Mouse (Mus musculus) urinary bladder, postnatal 14 days (tissue): ENCODE results near the gene Hist3h2ba.
A peak's percentile ranks its signal among the peaks of the same experiment; 100 is the strongest.

ENCODE experiments used
- DNase-seq: peaks from one replicate; pipeline ENCODE4 v3.0.0; 2021; ENCODE audit warnings: low spot score

The Hist3h2ba gene

DNA sequence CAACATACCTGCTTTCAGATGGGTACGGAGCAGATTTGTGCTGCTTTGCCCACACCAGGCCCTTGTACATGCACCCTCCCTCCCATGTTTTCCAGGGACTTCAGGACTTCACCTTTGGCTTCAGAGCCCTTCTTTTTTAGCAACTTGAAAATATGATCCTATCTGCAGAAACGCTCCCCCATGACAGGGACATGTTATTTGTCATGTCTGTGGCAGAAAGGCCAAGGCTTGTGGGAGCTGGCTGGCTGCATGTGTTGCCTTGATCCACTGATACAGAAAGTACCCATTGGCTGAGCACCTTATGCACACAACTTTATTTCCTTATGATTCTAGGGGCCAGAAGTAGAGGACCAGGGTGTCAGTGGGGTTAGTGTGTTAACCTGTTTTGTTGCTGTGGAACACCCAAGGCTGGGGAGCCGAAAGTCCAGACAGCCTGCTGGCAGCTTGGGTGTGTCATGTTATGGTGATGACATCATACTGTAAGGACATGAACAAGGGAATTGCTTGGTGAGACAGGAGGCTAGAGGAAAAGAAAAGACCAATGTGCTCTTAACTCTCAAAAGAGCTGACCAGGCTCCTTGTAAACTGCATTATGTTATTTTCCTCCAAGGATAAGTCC lies 36.7 kb downstream of the Hist3h2ba start:
- DNase-seq, result no peak

DNA sequence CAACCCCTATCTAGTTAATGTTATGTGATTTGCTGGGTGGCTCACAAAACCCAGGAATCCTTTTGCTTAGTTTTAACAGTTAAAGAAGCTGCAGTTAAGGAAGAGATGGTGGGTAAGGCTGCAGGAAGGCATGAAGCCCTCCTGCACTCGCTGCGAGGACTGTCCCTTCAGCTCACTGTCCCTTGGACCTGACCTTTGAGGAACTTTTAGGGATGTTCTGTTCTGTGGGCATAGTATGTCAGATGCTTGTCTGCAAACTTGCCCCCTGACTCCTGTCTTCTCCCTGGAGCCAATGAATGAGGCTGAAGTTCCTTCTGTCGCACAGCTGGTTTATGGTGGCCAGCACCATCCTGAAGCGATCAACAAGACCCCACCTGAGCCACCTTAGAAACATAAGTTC lies 40.4 kb downstream of the Hist3h2ba start:
- no peak for DNase-seq

DNA sequence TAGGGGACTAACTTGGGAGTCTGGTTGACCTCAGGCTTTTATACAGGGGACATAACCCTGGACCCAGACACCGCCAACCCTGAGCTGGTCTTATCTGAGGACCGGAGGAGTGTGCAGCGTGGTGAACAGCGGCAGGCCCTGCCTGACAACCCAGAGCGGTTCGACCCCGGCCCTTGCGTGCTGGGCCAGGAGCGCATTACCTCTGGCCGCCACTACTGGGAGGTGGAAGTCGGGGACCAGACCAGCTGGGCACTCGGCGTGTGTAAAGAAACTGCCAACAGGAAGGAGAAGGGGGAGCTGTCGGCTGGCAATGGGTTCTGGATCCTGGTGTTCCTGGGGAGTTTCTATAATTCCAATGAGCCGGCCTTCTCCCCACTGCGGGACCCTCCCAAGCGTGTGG lies 41.4 kb downstream of the Hist3h2ba start:
- no peak for DNase-seq

DNA sequence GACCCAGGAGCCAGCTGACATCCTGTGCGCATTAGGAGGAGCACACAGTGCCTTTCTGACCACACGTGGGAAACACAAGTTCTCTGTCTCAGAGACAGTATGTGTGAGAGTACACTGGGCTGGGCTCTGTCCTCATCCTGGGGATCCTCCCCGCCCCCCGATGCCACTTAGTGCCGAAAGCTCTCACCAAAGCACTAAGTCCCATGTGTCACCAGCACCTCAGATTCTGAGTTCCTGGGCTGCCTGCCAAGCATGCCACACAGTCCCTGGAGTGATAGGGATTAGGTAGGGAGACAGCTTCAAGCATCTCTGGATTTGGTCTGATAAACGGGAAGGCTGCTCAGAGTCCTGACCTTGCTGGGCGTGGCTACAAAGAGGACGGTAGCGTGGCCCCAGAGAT lies 42.1 kb downstream of the Hist3h2ba start:
- DNase-seq, result no peak

DNA sequence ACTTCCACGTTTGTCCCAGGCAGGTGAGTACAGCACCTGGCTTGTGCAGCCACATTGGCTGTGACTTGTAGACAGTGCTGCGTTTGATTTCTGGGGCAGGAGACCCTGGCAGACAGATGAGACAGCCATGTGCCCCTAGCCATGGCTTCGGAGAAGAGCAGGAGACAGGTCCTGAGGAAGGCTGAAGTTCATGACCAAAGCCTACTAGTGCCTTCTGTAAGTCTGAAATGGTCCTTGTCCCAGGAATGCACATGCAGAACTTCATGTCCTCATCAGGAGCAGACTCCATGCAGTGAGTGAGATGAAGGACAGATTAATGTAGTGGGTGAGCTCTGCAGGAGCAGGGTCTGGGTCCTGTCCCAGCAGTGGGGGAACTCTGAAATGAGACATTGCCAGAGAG lies 43.2 kb downstream of the Hist3h2ba start:
- no peak for DNase-seq

DNA sequence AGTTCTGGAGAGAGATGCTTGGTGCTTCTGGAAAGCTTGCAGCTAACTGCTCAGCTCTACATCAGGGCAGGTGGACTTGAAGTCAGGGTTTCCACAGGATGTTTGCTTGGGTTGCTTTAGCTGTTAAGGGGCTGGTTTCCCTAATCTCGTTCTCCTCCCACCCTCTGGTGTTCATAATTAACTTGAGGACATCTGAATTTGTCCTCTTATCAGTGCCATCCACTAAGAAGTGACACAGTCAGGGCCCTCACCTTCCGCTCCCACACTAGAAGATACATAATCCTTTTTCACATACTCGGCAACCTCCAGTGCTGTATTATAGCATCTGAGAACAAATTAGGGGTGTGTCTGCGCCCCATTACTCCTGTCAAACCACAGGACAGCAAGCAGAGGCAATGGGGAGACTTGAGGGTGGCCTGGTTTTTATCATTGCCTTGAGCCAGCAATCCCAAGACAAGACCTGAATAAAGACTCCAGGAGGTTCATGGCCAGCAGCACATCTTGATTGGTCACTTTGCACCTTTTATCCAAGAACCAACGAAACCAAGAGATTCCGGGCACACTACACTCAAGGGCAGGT lies 44.5 kb downstream of the Hist3h2ba start:
- DNase-seq, result no peak

DNA sequence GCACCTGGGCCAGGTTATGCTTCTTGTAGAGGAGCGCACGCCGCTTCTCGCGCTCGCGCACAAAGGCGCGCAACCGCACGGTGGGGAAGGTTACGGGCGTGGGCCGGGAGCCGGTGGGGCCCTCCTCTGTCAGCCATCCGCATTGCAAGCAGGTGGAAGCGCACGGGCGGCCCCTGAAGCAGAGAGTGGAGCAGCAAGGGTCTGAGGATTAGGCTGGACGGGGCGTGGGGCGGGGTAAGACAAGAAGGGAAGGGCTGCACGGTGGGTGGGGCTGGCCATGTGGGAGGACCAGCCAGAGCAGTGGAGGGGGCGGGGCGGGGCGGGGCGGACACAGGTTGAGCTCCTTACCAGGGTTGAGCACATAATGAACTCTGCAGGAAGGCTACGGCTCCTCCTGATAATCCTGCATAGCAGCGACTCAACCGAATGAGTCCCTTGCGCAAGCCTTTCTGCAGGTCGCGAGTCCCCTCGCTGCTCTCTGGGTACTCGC lies 45.7 kb downstream of the Hist3h2ba start:
- peak; percentile 64 for DNase-seq

DNA sequence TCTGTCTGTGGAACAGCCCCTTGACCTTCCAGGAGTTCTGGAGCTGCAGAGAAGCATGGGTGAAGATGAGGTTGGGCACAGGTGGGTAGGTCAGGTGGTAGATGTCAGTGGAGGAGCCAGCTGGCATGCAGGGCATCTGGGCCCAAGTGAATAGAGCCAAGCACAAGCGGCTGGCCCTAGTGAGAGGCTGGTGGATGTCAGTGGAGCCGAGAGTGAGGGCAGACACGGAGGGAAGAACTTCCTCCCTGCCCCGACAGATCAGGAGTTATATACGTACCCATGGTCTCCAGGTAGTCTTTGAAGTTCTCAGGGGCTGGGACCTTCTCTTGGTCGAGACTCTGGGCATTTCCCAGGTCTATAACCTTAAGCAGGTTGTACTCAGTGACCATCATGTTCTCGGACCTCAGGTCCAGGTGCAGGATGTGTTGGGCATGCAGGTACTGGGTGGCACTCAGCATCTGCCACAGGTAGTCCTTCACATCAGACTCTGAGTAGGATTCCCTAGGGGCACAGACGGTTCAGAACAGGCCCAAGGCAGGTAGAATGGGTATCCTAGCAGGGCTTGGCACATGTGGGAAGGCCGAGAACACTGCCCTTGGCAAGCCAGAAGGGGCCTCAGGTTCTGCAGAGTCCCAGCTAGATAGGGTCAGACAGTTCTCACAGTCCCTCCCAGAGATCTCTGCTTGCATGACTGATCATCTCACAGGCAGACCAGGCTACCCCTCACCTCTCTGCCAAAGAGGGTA lies 46.5 kb downstream of the Hist3h2ba start:
- no peak for DNase-seq

DNA sequence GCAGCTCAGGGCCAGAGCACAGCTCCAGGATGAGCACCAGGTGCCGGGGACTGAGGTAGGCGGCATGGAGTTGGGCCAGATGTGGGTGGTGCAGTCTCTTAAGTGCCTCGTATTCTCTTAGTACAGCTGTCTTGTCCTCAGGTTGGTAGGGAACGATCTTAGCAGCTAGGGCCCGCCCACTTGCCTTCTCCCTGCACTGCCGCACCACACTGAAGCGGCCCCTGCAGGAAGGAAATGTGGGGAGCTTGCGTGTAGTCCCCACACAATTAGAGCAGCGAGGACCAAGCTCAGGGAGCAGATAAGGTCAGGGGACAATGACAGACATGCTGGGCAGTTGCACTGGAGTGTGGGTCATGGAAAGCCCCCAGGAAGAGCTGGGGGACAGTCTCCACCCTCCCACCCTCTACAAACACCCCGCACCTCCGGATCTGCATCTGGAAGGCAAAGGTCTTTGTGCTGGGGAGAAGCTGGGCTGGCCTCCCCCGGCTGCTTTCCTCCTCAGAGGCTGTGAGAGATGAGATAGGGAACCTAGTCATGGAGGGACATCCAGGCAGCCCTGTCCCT lies 47.2 kb downstream of the Hist3h2ba start:
- no peak for DNase-seq

DNA sequence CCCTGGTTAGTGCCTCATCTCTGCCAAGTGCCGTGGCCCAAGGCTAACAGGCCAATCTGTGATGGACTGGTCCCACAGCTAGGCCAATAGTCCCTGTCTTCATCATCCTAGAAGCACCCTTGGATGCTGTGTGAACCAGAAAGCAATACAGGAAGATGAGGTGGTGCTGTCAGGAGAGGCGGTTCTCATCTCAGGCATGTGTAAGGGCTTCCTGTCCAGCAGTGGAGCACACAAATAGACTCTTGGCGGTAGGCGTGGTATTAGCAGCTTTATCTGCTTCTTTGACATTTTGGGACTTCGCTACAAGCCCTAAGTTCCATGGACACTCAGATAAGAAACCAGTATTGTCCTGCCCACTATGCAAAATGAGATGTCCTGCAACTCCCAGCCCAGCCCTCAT lies 48.8 kb downstream of the Hist3h2ba start:
- no peak for DNase-seq
